Mouse (Mus musculus) fat pad, adult 2 months (tissue): ENCODE data around the gene Nrxn2.

ENCODE experiments used
- DNase-seq: peaks from one replicate; pipeline ENCODE4 v3.0.0-alpha.2; 2011; ENCODE audit warnings: low read depth, low spot score; ENCODE audit errors: extremely low read depth

Nrxn2 gene

GRCm38 (mm10) chr19:6449841-6450240 lies 31.3 kb downstream of the Nrxn2 start:
- no peak for DNase-seq

- DNase-seq: no peak
Measured at GRCm38 (mm10) chr19:6452030-6452494, 33.5 kb downstream of the Nrxn2 start.

GRCm38 (mm10) chr19:6452672-6453310 lies 34.3 kb downstream of the Nrxn2 start:
- no peak for DNase-seq

DNA sequence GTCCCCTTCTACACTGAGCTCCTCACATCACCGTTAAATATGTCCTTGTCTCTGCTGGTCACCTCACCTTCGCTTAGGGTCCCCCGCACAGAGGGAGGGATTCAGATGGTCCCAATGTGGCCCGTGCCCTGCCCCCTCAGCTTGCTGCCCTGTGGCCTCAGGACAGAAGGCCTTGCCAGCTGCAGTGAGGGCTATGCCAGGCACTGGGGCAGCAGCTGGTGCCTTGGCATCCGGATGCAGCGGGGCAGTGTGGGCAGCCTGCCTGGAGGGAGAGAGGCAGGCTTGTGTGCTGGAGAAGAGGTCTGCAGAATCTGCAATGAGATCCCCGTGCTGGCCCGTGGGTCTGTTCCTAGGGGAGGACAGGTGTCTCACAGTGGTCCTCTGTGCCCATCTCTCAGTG lies 34.8 kb downstream of the Nrxn2 start:
- DNase-seq: no peak

GRCm38 (mm10) chr19:6454041-6454720 lies 35.6 kb downstream of the Nrxn2 start:
- DNase-seq: no peak

DNA sequence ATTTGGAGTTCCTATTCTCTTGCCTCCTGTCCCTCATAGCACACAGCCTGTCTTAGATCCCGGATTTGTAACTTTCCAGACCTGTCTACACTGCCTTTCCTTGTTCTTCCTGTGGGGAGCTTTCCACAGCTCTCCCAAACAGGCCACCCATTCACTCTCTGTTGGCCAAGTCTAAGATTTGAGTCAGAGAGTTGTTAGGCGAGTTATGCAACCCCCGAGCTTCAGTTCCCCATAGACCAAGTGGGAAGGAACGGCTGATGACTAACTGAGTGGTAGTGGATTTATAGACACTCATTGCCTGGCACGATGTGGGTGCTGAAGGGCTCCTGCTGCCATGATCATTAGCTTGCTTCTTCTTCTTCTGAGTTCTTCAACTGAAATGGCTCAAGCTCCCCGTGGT lies 41.0 kb downstream of the Nrxn2 start:
- no peak for DNase-seq

DNA sequence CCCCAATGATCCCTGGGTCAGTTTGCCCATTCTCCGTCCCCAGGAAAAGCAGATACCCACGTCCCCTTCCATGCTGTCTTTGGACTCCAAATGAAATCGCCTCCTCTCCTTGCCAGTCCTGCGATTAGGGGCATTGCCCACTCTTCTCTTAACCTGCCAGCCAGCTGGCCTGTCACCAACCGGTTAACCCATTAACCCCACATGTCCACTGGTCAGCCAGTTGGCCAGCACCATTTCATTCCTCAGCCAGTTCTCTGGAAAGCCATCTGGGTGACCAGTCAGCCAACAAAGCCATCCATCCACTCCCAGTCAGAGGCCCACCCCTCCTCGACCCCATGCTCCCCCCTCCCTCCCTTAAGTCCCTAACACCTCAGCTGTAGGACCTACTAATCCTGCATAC lies 44.3 kb downstream of the Nrxn2 start:
- DNase-seq: no peak

GRCm38 (mm10) chr19:6464306-6465071 lies 46.0 kb downstream of the Nrxn2 start:
- no peak for DNase-seq

DNA sequence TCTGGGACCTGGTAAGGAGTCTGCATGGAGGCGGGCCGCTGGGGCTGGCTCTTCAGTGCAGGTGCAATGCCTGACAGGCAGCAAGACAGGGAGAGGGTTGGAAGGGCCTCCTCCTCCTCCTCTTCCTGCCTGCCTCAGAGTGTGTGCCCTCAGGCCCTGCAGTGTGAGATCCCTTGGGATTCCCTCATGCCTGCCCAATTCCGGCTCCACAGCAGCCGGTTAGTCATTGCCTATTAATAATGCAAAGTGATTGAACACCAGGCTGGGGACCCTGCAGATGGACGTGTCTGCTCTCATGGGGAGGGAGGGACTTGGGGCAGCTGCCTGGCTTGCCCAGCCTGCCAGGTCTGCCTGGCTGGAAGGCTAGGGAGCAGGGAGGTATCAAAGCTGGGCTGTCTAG lies 46.6 kb downstream of the Nrxn2 start:
- no peak for DNase-seq

- DNase-seq: no peak
Measured at GRCm38 (mm10) chr19:6466945-6467344, 48.4 kb downstream of the Nrxn2 start.

GRCm38 (mm10) chr19:6467374-6467979 lies 48.9 kb downstream of the Nrxn2 start:
- no peak for DNase-seq

DNA sequence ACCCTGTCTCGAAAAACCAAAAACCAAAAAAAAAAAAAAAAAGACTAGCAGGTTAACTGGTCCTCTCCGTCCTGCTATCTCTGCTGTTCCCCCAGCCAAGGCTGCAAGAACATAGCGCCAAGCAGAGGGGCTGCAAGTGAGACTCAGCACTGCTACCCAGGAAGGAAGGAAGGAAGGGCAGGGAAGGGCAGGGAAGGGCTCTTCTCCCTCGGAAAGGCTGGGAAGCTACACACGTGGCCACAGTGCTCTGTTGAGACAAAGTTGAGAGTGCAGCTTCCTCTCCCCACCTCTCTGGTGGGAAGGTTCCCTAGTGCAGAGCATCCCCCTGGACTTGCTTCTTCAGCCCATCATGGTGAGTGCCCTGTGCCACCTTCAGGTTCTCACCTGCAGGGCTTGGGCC lies 53.1 kb downstream of the Nrxn2 start:
- DNase-seq: no peak

- no peak for DNase-seq
Measured at GRCm38 (mm10) chr19:6472821-6473220, 54.3 kb downstream of the Nrxn2 start.

GRCm38 (mm10) chr19:6474706-6475105 lies 56.2 kb downstream of the Nrxn2 start:
- DNase-seq: no peak

DNA sequence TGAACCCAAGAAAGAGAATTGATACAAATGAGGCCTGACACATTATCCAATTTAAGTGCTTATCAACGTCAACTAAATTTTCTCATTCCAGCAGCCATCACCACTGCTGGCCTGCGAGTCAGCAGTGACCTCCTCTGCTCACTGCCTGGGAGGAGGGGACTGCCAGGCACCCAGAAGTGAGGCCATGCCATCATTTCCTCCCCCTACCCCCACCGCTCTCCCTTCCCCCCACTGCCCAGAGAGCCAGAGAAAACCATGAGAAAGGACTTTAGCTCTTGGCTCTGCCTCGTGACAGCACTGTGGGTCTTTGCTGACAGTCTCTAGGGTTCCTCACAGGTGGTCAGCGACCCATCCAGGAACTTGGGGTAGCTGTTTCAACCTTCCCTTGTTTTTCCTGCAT lies 56.6 kb downstream of the Nrxn2 start:
- DNase-seq: no peak

- no peak for DNase-seq
Measured at GRCm38 (mm10) chr19:6477007-6477406, 58.5 kb downstream of the Nrxn2 start.

DNA sequence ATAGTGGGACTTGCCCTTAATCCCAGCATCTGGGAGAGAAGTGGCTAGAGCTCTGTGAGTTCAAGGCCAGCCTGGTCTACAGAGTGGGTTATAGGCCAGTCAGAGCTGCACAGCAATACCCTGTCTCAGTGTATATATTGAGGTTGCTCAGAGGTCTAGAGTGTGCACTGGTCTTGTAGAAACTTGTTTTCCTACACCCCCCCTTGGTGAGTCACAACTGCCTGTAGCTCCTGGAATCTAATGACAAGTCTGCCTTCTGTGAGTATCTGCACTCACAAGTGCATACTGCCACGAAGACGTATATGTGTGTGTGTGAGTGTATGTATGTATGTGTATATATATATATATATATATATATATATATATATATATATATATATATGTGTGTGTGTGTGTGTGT lies 60.0 kb downstream of the Nrxn2 start:
- DNase-seq: no peak

DNA sequence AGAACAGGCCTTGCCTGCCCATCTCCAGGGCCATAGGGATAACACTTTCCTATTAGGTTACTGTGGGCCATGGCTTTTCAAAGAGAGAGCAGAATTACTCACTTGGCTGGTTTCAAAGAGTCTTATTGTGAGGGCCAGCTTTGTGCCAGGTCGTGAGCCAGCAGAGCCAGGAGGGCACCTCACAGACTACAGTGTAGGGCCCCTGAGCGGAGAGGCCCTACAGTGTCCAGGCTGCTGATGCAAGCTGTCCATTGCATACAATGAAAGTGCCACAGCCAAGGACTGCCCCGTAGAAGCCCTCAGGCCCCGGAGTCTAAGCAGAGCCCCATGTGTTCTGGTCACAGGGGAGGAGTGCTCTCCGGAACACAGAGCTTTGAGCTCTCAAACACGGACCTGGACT lies 64.4 kb downstream of the Nrxn2 start:
- no peak for DNase-seq

- no peak for DNase-seq
Measured at GRCm38 (mm10) chr19:6485059-6485630, 66.6 kb downstream of the Nrxn2 start.

DNA sequence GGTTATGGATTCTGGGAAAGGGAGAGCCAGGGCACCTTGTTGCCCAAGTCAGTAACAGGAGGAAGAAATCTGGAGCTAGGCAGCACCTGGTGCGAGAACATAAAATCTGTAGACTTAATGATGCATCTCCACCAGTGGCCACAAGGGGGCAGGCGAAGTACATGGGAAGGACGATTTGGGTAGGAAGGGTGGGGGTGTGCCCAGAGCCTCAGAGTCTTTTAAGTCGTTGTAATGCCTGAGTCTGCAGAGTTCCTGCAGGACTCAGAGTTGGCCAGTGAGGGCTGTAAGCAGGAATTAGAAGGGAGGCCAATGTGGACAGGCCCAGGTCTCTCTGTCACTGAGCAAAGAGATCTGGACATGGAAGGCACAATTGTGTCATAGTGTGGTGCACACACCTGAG lies 70.5 kb downstream of the Nrxn2 start:
- no peak for DNase-seq

- no peak for DNase-seq
Measured at GRCm38 (mm10) chr19:6491538-6491937, 73.0 kb downstream of the Nrxn2 start.
